Mouse (Mus musculus) brain, embryonic 14.5 days (tissue): Measurements from ENCODE around the gene Mob3c.

Source experiments
- CTCF ChIP-seq: fragments of 200-500 bp; IDR thresholded peaks from 2 replicates; pipeline ENCODE4 v1.5.1; 2012; ENCODE audit warnings: inconsistent platforms, mild to moderate bottlenecking, moderate library complexity, borderline replicate concordance; ENCODE audit not compliant: insufficient read depth, insufficient read length; ENCODE audit errors: extremely low read depth
- POLR2A ChIP-seq: fragments of 200-500 bp; IDR thresholded peaks from 2 replicates; pipeline ENCODE4 v1.6.1; 2012; ENCODE audit warnings: mild to moderate bottlenecking, inconsistent platforms, borderline replicate concordance; ENCODE audit not compliant: poor library complexity, insufficient read depth, insufficient read length, severe bottlenecking; ENCODE audit errors: extremely low read depth

GRCm38 (mm10) chr4:115820199-115820598 is 7.7 kb upstream of the Mob3c start:
- no peak for TF ChIP-seq CTCF
- TF ChIP-seq POLR2A = no peak
